Mouse (Mus musculus): ENCODE data around the gene Ccne1.

DNA sequence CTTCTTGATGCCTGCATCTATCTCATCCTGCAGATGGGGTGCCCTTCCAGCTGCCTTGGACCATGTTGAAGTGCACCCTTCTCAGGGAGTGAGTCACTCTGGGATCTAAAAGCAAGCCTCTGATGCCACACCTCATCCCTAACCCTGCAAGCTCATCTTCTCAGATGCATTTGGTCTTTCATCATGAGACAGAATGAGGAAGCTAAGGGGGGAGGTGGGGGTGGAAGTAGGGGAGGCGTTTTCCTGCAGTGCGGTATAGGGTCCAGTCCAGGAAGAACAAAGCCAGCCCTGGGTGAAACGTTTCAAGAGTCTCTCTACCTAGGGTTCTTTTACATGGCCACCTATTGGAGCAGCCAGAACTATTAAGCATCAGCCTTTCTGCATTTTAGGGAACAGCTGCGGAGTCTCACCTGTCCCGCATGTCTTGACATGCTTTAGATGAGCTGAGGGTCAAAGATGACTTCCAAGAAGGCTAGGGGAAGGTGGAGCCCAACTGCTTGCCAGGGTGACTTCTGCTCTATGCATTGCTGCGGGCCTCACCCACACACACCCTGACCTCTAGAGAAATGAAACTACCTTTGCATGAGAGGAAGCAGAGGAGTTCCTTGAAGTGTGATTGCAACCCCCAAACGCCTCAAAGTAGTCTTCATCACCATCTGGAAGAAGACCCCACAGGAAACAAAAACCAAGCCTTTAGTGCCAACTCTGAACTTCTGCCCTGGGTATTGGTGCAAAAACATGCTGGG lies 17.2 kb downstream of the Ccne1 start:
- TF ChIP-seq CHD2 (IDR thresholded peaks at IDR 0.05; ENCODE audit: low read depth, low read length) (no peak), HCFC1 (IDR thresholded peaks at IDR 0.05; ENCODE audit: borderline replicate concordance, insufficient read depth, low read length) (no peak), MAFK (IDR thresholded peaks at IDR 0.05; ENCODE audit: insufficient read depth, low read depth, low read length) (no peak)

All from ES-E14 (cell line).